Mouse (Mus musculus) embryo, embryonic 11 days (tissue): ENCODE measurements around the gene Vmn2r11.
"Not testable (repeated sequence)": the region's sequence is repeated elsewhere in the genome, so short reads cannot be mapped to it uniquely, and the experiment has no call there.

Experiments
- DNase-seq: peaks from one replicate; pipeline ENCODE4 v3.0.0-alpha.2; 2015

Vmn2r11 gene

DNA sequence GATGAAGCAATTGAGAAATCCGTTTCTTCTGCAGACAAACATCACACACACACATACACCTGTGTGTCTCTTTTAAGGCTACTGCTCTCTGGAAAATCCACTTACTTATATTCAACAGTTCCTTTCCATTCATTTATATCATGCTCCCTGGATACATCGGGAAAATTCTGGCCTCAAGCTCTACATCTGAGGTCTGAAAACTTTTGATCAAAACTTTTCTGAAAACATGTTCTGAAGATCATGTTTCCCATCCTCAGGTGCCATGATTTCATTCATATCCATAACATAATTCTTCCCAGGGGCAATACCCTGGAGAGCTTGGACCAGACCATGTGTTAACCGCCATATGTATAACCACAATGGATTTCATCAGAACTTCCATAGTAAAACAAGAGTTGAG is at the start of gene Vmn2r11:
Gene Vmn2r11, minus strand, starts transcription at position 101 of the 400 bp plus-strand sequence.
- DNase-seq, result not testable (repeated sequence)

DNA sequence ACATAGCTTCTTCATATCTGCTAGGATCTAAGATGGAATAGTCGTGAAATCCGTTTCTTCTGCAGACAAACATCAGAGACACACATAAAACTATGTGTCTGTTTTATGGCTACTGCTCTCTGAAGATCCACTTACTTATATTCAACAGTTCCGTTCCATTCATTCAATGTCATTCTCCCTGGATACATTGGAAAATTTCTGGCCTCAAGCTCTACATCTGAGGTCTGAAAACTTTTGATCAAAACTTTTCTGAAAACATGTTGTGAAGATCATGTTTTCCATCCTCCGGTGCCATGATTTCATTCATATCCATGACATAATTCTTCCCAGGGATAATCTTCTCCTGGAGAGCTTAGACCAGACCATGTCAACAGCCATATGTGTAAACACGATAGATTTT is 38.5 kb upstream of the Vmn2r11 start, which contains the start of gene Vmn2r12:
Gene Vmn2r12, minus strand, starts transcription at position 101 of the 400 bp plus-strand sequence.
- DNase-seq, result not testable (repeated sequence)

DNA sequence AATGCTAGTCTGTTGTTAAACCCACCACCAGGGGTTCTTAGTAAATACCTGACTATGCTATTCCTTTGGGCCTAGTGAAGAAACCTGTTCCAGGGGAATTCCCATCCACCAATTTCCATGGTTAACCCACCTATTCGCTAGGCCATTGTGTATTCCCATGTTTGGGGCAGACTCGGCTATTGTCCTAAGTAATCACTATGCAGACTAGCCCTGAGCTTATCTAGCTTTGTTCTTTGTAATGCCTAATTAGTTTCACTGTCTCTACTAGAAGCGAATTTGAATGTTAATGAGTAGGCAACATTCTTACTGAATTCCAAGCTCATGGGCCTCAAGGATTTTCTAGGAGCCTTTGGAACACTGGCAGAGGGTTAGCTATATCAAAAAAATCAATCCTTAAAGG is 37.1 kb upstream of the Vmn2r11 start:
- DNase-seq, result not testable (repeated sequence)

DNA sequence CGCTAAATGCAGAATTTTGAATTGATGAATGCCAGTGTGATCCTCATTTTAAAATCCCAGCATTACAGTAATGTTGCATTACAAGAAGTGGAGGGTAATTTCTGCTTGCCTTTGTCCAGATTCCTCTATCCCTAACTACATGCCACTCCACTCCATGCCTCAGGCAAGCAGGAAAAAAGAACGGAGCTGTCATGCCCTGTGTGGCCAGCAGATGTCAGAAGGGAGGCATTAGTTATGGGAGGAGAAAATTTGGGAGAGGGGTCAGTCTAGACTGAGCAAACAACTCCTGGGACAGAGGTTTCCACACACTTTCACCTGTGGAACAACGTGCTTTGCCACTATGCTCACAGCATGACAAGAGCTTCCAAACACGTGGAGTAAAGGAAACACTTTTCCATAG is 12.6 kb upstream of the Vmn2r11 start:
- not testable (repeated sequence) for DNase-seq

DNA sequence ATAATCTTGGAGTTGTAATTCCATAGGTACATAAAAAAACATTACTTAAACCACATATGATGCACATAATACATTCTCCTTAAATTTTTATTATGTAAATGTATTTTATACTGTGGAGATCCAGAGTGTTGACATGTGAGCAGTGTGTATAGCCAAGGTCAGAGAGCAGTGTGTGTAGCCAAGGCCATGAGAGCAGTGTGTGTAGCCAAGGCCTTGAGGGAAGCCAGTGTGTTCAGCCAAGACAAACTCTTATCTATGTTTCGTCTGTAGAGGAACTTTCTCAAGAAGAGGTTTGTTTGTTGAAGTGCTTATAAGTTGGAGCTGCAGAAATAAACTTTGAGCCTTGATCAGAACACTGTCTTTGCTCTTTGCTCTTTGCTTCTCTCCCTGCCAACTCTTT is 4.1 kb downstream of the Vmn2r11 start:
- no peak for DNase-seq

DNA sequence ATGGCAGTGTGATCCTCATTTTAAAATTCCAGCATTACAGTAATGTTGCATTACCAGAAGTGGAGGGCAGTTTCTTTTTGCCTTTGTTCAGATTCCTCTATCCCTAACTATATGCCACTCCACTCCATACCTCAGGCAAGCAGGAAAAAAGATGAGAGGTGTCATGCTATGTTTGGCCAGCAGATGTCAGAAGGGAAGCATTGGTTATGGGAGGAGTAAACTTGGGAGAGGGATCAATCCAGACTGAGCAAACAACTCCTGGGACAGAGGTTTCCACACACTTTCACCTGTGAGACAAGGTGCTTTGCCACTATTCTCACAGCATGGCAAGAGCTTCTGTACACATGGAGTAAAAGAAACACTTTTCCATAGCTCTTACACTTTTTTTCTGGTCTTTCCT is 26.8 kb downstream of the Vmn2r11 start:
- DNase-seq, result peak; percentile 0

DNA sequence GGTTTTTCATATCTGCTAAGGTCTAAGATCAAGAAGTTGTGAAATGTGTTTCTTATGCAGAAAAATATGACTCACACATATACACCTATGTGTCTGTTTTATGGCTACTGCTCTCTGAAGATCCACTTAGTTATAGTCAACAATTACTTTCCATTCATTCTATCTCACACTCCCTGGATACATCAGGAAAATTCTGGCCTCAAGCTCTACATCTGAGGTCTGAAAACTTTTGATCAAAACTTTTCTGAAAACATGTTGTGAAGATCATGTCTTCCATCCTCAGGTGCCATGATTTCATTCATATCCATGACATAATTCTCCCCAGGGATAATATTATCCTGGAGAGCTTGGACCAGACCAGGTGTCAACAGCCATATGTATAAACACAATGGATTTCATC is 52.9 kb downstream of the Vmn2r11 start, which contains the start of gene Vmn2r10:
Gene Vmn2r10, minus strand, starts transcription at position 101 of the 400 bp plus-strand sequence.
- not testable (repeated sequence) for DNase-seq
